Mouse (Mus musculus): Measurements from ENCODE around the gene Usp8. TPM values are rescaled to one million over a fixed set of nuclear protein-coding genes. Genes with fewer than 3 reads are reported as not detected.
A peak's percentile ranks its signal among the peaks of the same experiment; 100 is the strongest.

Usp8 gene
- polyA plus RNA-seq, 1 experiment, result 28.8 TPM

DNA sequence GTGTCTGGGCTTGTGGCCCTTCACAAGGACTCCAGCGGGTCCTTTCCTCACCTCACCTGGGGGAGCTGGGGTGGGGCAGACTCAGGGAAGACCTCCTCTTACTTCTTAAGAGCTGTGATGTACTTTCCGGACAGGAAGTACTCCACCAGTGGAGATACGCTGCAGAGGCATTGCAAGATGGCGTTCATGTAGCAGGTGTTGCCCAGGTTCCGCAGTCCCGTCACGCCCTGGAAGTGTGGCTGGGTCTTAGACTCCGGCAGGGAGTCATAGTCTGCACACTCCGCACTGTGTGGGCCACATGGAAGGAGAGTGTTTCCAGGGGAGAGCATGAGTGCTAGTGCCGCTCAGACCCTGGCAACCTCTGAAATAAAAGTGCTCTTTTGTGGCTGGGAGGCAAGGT, 73.2 kb downstream of the Usp8 start:
- no peak for TF ChIP-seq CTCF (IDR thresholded peaks at IDR 0.05; ENCODE audit: borderline replicate concordance, extremely low read depth, insufficient read depth, insufficient read length)
- no peak for TF ChIP-seq POLR2A (IDR thresholded peaks at IDR 0.05; ENCODE audit: borderline replicate concordance, extremely low read depth, insufficient read depth, insufficient read length, poor library complexity, severe bottlenecking)
- DNase-seq (ENCODE audit: low read depth), result no peak

DNA sequence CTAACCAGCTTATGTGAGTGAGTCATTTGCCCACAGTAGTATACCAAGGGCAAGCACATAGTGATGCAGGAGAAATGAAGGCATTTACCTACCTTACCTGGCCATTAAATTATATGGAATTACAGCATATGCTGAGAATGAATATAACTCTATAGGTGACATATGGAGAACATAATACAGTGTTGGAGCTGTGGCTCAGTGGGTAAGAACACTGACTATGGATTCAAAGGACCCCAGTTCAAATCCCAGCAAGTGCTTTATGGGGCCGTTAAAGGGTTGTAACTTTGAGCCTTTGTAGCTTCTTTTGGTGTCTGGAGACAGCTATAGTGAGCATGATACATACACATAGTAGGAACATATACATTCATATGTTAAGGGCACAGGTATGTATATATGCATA, 74.3 kb downstream of the Usp8 start:
- TF ChIP-seq POLR2A (IDR thresholded peaks at IDR 0.05; ENCODE audit: borderline replicate concordance, extremely low read depth, insufficient read depth, insufficient read length, poor library complexity, severe bottlenecking) (no peak), CTCF (IDR thresholded peaks at IDR 0.05; ENCODE audit: borderline replicate concordance, extremely low read depth, insufficient read depth, insufficient read length) (no peak)
- DNase-seq (ENCODE audit: low read depth), result no peak

DNA sequence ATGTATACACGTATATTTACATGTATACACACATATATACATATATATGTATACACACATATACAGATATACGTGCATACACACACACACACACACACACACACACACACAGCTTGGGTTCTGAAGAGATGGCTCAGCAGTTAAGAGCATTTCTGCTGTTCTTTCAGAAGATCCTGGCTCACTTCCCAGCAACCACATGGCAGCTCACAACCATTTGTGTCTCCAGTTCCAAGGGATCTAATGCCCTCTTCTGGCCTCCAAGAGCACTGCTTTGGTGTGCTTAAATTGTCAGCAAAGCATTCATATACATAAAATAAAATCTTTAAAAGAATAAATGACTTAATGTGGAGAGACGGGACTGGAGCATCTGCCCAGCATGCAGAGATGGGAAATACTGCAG, 75.3 kb downstream of the Usp8 start:
- TF ChIP-seq POLR2A (IDR thresholded peaks at IDR 0.05; ENCODE audit: borderline replicate concordance, extremely low read depth, insufficient read depth, insufficient read length, poor library complexity, severe bottlenecking) (no peak), CTCF (IDR thresholded peaks at IDR 0.05; ENCODE audit: borderline replicate concordance, extremely low read depth, insufficient read depth, insufficient read length) (peak; percentile 37; the same call in 1 of the 2 replicates)
- DNase-seq (ENCODE audit: low read depth), result peak; percentile 94

DNA sequence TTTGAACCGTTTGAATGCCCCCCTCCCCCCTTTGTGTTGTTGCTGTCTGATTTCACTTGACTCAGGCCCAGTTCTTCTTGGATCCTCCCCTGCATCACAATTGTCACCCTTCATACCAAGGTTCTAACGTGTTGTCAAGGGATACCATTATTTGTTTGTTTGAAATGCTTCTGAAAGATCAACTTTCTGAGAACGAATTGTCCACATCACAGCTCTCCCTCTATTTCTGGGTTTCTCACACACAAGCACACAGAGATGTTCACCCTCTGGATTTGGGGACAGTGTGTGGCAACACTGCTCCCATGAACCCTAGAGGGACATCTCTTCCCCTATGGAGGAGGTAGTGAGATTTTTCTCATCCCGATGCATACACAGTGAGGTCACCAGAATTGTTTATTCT, 76.2 kb downstream of the Usp8 start, which contains the start of gene Usp50:
Usp50 (minus strand) TSS at position 101 of the 400 bp plus-strand sequence.
- no peak for DNase-seq (ENCODE audit: low read depth)
- TF ChIP-seq POLR2A (IDR thresholded peaks at IDR 0.05; ENCODE audit: borderline replicate concordance, extremely low read depth, insufficient read depth, insufficient read length, poor library complexity, severe bottlenecking), result no peak
- no peak for TF ChIP-seq CTCF (IDR thresholded peaks at IDR 0.05; ENCODE audit: borderline replicate concordance, extremely low read depth, insufficient read depth, insufficient read length)

DNA sequence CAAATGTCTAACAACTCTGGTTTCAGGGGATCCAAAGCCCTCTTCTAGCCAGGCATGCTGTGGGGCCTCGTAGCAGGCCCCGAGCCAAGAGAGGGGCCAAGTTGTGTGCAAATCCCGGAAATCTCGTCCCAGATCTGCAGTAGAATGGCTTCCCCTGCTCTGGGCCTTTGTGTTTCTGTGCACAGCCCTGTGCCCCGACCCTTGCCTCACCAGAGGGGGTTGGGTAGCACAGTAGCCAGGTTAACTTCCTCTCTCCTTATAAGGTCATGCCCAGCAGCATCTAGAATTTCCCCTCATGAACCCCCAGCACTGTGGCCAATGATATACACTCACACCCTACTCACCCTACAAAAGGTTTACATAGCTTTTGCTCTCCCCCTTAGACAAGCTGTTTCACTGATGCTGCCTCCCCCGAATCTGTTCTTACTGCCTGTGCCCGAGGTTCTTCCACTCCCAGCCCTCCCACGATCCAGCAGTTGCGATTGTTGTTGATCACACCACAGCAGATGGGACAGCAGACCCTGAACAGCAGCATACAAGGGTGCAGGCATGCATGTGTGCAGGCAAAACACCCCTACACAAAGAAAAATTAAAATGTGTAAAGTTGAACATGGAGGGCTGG, 80.7 kb downstream of the Usp8 start:
- peak; percentile 19 for DNase-seq (ENCODE audit: low read depth)
- no peak for TF ChIP-seq POLR2A (IDR thresholded peaks at IDR 0.05; ENCODE audit: borderline replicate concordance, extremely low read depth, insufficient read depth, insufficient read length, poor library complexity, severe bottlenecking)
- TF ChIP-seq CTCF (IDR thresholded peaks at IDR 0.05; ENCODE audit: borderline replicate concordance, extremely low read depth, insufficient read depth, insufficient read length), result no peak

DNA sequence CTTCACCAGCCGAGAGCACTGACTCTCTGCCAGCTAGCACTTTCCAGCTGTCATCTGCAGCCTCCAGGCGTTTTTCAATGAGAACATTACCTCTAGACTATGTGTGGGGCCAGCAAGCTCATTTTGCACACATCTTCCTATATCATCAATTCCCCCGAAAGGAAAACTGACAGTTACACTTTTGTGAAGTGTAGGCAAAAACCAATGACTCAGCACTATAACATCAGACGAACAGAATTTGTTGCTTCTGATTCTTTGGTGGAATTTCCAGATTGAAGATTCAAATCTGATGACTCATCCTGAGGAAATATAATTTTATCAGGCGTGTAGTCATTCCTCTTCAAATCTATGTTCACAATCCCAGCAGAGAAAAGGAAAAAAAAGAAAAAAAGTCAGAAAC, 85.5 kb downstream of the Usp8 start:
- DNase-seq (ENCODE audit: low read depth), result no peak
- TF ChIP-seq POLR2A (IDR thresholded peaks at IDR 0.05; ENCODE audit: borderline replicate concordance, extremely low read depth, insufficient read depth, insufficient read length, poor library complexity, severe bottlenecking), result no peak
- TF ChIP-seq CTCF (IDR thresholded peaks at IDR 0.05; ENCODE audit: borderline replicate concordance, extremely low read depth, insufficient read depth, insufficient read length), result no peak

DNA sequence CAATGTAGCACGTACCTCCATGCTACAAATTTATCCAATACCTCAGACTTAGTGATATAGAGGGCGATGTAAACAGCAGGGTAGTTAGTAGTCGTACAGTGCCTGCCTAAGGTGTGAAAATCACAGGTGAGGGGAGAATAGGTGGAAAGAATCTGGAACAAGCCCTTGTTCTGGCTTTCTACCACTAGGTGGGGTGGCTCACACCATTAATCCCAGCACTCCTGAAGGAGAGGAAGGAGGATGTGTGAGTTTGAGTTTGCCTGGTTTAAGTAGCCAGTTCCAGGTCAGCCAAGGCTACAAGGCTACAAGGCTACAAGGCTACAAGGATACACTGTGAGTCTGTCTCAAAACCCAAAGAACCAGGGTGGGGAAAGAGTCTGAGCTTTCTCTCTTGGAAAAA, 88.6 kb downstream of the Usp8 start:
- peak; percentile 6 for DNase-seq (ENCODE audit: low read depth)
- peak; percentile 36; the same call in 1 of the 2 replicates for TF ChIP-seq CTCF (IDR thresholded peaks at IDR 0.05; ENCODE audit: borderline replicate concordance, extremely low read depth, insufficient read depth, insufficient read length)
- TF ChIP-seq POLR2A (IDR thresholded peaks at IDR 0.05; ENCODE audit: borderline replicate concordance, extremely low read depth, insufficient read depth, insufficient read length, poor library complexity, severe bottlenecking), result no peak

DNA sequence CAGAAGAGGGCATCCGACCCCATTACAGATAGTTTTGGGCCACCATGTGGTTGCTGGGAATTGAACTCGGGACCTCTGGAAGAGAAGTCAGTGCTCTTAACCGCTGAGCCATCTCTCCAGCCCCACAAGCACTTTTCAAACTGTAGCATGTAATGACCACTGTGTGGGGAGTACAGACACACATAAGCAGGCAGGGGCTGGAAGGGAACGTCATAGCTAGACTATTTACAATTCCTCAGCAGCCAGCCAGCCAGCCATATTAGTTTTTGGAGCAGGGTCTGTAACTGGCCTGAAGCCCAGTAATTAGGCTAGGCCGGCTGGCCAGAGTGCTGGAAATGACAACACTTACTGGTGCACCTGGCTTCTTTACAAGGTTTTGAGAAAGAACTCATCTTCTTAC, 91.3 kb downstream of the Usp8 start:
- DNase-seq (ENCODE audit: low read depth), result peak; percentile 28
- TF ChIP-seq CTCF (IDR thresholded peaks at IDR 0.05; ENCODE audit: borderline replicate concordance, extremely low read depth, insufficient read depth, insufficient read length) (no peak), POLR2A (IDR thresholded peaks at IDR 0.05; ENCODE audit: borderline replicate concordance, extremely low read depth, insufficient read depth, insufficient read length, poor library complexity, severe bottlenecking) (no peak)

DNA sequence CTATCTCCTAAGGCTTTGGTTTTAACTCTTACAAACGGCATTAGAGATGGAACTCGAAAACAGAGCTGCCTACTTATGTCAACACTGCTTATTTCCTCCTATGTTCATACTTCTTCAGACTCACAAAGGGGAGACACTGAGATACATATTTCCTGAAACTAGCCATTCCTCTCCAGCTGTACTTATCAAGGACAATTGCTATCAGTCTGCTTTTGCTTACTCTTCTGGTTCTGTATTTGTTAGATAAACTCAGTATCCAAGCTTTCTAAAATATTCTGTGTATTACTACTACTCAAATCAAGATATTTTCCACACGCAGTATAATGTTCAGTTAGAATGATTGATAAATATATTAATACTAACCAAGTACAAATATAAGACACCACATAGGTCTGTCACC, 94.9 kb downstream of the Usp8 start:
- DNase-seq (ENCODE audit: low read depth), result no peak
- no peak for TF ChIP-seq CTCF (IDR thresholded peaks at IDR 0.05; ENCODE audit: borderline replicate concordance, extremely low read depth, insufficient read depth, insufficient read length)
- no peak for TF ChIP-seq POLR2A (IDR thresholded peaks at IDR 0.05; ENCODE audit: borderline replicate concordance, extremely low read depth, insufficient read depth, insufficient read length, poor library complexity, severe bottlenecking)

Other genes starting within 250 kb of the Usp8 start
- gene Atp8b4, start 206.7 kb upstream of the Usp8 start, polyA plus RNA-seq (2012; rRNA removed), result 0.05 and 0.08 TPM in 2 replicates
- 9.4 and 10.2 TPM in 2 replicates for gene Slc27a2, start 154.9 kb upstream of the Usp8 start, polyA plus RNA-seq (2012; rRNA removed)
- gene Hdc, start 88.0 kb upstream of the Usp8 start, polyA plus RNA-seq (2012; rRNA removed), result 2.0 and 2.2 TPM in 2 replicates
- 37.6 and 41.9 TPM in 2 replicates for gene Gabpb1, start 31.0 kb upstream of the Usp8 start, polyA plus RNA-seq (2012; rRNA removed)
- gene Usp50, start 76.1 kb downstream of the Usp8 start, polyA plus RNA-seq (2012; rRNA removed), result 1.4 and 1.9 TPM in 2 replicates
- gene Trpm7, start 168.9 kb downstream of the Usp8 start, polyA plus RNA-seq (2012; rRNA removed), result 34.5 and 39.4 TPM in 2 replicates
- gene Sppl2a, start 225.9 kb downstream of the Usp8 start, polyA plus RNA-seq (2012; rRNA removed), result 29.8 and 30.1 TPM in 2 replicates